Mouse (Mus musculus): ENCODE data around the gene Ostc. TPM values are rescaled to one million over a fixed set of nuclear protein-coding genes. Genes with fewer than 3 reads are reported as not detected.

The Ostc gene
- 113 TPM for polyA plus RNA-seq (2015; fragmentation: Illumina TruSeq; extraction: RNeasy Lipid Tissue Mini Kit (QIAGEN cat#74804); ENCODE audit: low read depth, low replicate concordance)

DNA sequence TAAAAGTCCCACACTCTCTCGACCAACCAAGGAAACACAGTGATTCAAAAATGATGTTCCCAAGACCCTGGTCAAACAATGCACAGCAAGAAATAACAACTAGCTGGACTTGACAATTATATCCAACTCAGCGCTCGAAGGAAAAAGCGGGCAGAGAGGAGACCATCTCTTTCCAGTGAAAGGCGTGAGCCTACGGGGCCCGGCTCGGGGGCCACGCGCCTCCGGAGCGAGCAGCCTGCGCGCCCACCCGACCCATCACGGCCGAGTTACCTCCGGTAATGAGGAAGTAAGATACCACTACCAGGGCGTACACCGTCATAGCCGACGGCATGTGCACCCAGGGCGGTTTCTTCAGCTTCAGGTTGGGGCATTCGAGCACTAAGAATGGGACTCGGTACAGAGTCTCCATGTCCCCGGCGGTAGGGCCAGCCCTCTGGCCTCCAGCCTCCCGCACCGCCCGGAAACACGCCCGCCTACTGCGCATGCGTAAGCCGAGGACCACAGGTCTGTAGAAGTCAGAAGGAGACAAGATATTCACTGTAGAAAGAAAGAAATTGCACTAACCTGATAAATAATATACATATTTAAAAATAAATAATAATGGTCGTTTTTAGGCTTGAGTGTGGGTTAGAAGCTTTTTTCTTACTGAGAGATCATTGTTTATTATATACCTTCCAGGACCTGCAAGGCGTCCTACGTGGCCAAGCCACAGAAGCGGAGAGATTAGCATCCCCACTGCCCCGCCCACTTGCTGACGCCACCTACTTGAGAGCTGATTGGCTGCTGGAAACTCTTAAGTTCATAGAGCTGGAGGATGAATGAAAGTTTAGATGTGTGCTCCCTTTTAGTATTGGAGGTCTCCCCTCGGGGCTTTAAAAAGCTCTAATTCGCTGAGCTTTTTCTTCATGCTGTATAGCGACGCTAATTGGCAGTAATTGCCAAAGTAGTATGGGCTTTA is at the start of gene Ostc:
Ostc (minus strand) TSS at position 478 of the 958 bp plus-strand sequence.

DNA sequence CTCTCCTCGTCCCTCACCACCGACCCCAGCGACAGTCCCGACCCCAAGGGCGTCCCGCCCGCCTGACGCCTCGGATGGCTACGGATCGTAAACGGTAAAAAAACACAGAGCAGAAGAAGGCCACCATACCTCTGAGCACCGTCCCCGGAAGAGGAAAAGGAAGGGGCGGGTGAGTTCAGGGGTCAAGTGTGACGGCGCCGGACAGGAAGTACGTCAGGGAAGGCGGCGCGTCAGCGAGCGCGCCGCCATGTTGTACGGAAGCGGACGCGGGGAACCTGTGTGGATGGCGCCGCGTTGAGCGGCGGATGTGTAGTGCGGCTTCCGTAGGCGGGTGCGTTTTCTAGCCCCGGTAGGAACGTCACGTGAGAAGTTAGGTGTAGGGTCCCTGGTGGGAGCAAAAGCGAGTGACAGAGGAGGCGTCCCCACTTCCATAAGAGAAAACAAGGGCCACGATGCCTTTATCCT is 21.0 kb upstream of the Ostc start, which contains the start of gene Rpl34:
Rpl34 (minus strand) TSS at position 210 of the 465 bp plus-strand sequence.

Other genes starting within 250 kb of the Ostc start
- 37.2 TPM for gene Etnppl, start 92.0 kb downstream of the Ostc start, polyA plus RNA-seq (2015; fragmentation: Illumina TruSeq; extraction: RNeasy Lipid Tissue Mini Kit (QIAGEN cat#74804); ENCODE audit: low read depth, low replicate concordance)
- 1,019 TPM for gene Rpl34, start 21.0 kb upstream of the Ostc start, polyA plus RNA-seq (2015; fragmentation: Illumina TruSeq; extraction: RNeasy Lipid Tissue Mini Kit (QIAGEN cat#74804); ENCODE audit: low read depth, low replicate concordance)

All from brain, adult 10 weeks (tissue).